Mouse (Mus musculus) neural tube, embryonic 12.5 days (tissue): ENCODE results near the gene Bpifa5. TPM values are rescaled to one million over a fixed set of nuclear protein-coding genes. Genes with fewer than 3 reads are reported as not detected.

Experiments used
- ATAC-seq: fragments of 200-750 bp; cut with Nextera tagmentation; 2 replicates; pipeline ENCODE4 v1.8.0; 2017; ENCODE audit warnings: low read depth, mild to moderate bottlenecking, moderate TSS enrichment, moderate library complexity; ENCODE audit not compliant: low FRiP score
- H3K27ac ChIP-seq: fragments of 300-500 bp; sonication (generic); 2 replicates; pipeline ENCODE4 v1.5.1; 2016
- H3K27me3 ChIP-seq: fragments of 300-500 bp; sonication (generic); replicated peaks from 2 replicates; pipeline ENCODE4 v1.6.1; 2016; ENCODE audit warnings: mild to moderate bottlenecking
- H3K36me3 ChIP-seq: fragments of 300-500 bp; sonication (generic); 2 replicates; pipeline ENCODE4 v1.6.1; 2016; ENCODE audit warnings: mild to moderate bottlenecking
- H3K4me1 ChIP-seq: fragments of 300-500 bp; sonication (generic); 2 replicates; pipeline ENCODE4 v1.6.1; 2016
- H3K4me2 ChIP-seq: fragments of 300-500 bp; sonication (generic); replicated peaks from 2 replicates; pipeline ENCODE4 v1.6.1; 2016; ENCODE audit warnings: mild to moderate bottlenecking
- H3K4me3 ChIP-seq: fragments of 300-500 bp; sonication (generic); 2 replicates; pipeline ENCODE4 v1.5.1; 2016
- H3K9ac ChIP-seq: fragments of 300-500 bp; sonication (generic); 2 replicates; pipeline ENCODE4 v1.6.1; 2016; ENCODE audit warnings: mild to moderate bottlenecking
- H3K9me3 ChIP-seq: fragments of 300-500 bp; sonication (generic); 2 replicates; pipeline ENCODE4 v1.6.1; 2016; ENCODE audit warnings: mild to moderate bottlenecking
- WGBS: fragments of 180-500 bp; shearing (Covaris S2); methylation state at CpG from one replicate; pipeline ENCODE4 v1.1.7; 2016; 5-methylcytosine and 5-hydroxymethylcytosine counted together
- polyA plus RNA-seq: library from polyadenylated mRNA; unstranded; fragments of >200 nt; fragmentation: Nextera tagmentation; extraction: Ambion mirVana; gene quantifications from 2 replicates; pipeline ENCODE4 v1.2.1, GENCODE M21; 2016

The Bpifa5 gene
- polyA plus RNA-seq, 1 experiment from 2014 or later = not detected

GRCm38 (mm10) chr2:154211881-154212280 is 49.5 kb downstream of the Bpifa5 start:
- Histone ChIP-seq H3K27ac (no peak overlapping the region), H3K36me3 (no peaks in the 10 kb centered on the region), H3K4me1 (no peaks in the 10 kb centered on the region), H3K4me3 (no peak overlapping the region), H3K9me3 (no peaks in the 10 kb centered on the region), H3K9ac (no peak overlapping the region), H3K27me3 (no peaks in the 10 kb centered on the region), H3K4me2 (no peak overlapping the region)
- ATAC-seq = no peak
- 91% methylated on average over 4 of the region's 4 CpGs for WGBS

- Histone ChIP-seq H3K36me3 (no peaks in the 10 kb centered on the region), H3K9me3 (no peaks in the 10 kb centered on the region), H3K4me1 (no peaks in the 10 kb centered on the region), H3K27me3 (no peaks in the 10 kb centered on the region), H3K9ac (no peak overlapping the region), H3K4me2 (no peak overlapping the region), H3K27ac (no peak overlapping the region), H3K4me3 (no peak overlapping the region)
- no peak for ATAC-seq
- WGBS = 22% methylated on average over 5 of the region's 5 CpGs
These were observed 52.8 kb downstream of the Bpifa5 start for GRCm38 (mm10) chr2:154215191-154215590.

Other genes with a start within 250 kb of the Bpifa5 start
- not detected in 2 replicates for gene Bpifb3, start 244.4 kb upstream of the Bpifa5 start, polyA plus RNA-seq
- not detected in 2 replicates for gene Bpifb4, start 224.4 kb upstream of the Bpifa5 start, polyA plus RNA-seq
- not detected in 2 replicates for gene Bpifa6, start 187.7 kb upstream of the Bpifa5 start, polyA plus RNA-seq
- gene Bpifa2, start 154.3 kb upstream of the Bpifa5 start, polyA plus RNA-seq = not detected in 2 replicates
- gene Bpifa3, start 32.3 kb upstream of the Bpifa5 start, polyA plus RNA-seq = not detected in 2 replicates
- gene Bpifa1, start 19.7 kb upstream of the Bpifa5 start, polyA plus RNA-seq = not detected in 2 replicates
- not detected in 2 replicates for gene Bpifb1, start 28.2 kb downstream of the Bpifa5 start, polyA plus RNA-seq
- not detected in 2 replicates for gene Bpifb5, start 61.1 kb downstream of the Bpifa5 start, polyA plus RNA-seq
- not detected in 2 replicates for gene Bpifb9a, start 95.2 kb downstream of the Bpifa5 start, polyA plus RNA-seq
- not detected in 2 replicates for gene Bpifb9b, start 144.6 kb downstream of the Bpifa5 start, polyA plus RNA-seq
- gene Cdk5rap1, start 210.4 kb downstream of the Bpifa5 start, polyA plus RNA-seq = 15.2 and 15.7 TPM in 2 replicates
- gene Snta1, start 245.5 kb downstream of the Bpifa5 start, polyA plus RNA-seq = 7.3 and 8.6 TPM in 2 replicates